Mouse (Mus musculus): ENCODE data around the gene Repin1.

DNA sequence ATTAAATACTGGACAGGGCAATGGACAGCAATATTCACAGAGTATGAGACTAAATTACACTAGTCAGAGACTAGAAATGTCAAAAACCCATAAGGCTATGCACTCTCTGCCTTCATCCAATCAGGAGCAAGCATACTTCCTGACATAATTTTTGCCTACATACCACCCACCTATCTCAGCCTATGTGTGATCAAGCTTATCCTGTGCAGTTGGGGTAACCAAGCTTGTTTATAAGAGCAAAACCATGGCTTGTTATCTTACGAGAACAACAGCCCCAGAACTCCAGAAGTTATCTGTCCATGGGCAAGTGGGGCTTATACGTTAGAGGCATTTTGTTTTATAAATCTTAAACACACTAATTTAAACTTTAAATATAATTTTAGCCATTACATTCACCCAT lies 41.4 kb downstream of the Repin1 start:
- TF ChIP-seq CTCF (IDR thresholded peaks at IDR 0.05) (no peak), POLR2A (IDR thresholded peaks at IDR 0.05; ENCODE audit: insufficient read depth, low read depth, low read length) (no peak), EP300 (IDR thresholded peaks at IDR 0.05; ENCODE audit: insufficient read depth, low read depth, low read length) (no peak)
